Mouse (Mus musculus): ENCODE data around the gene Fcho2. TPM values are rescaled to one million over a fixed set of nuclear protein-coding genes. Genes with fewer than 3 reads are reported as not detected.
A peak's percentile ranks its signal among the peaks of the same experiment; 100 is the strongest.
"Not testable (repeated sequence)": the region's sequence is repeated elsewhere in the genome, so short reads cannot be mapped to it uniquely, and the experiment has no call there.

Fcho2 gene
- polyA plus RNA-seq, 1 experiment from 2014 or later: 24.7 TPM

DNA sequence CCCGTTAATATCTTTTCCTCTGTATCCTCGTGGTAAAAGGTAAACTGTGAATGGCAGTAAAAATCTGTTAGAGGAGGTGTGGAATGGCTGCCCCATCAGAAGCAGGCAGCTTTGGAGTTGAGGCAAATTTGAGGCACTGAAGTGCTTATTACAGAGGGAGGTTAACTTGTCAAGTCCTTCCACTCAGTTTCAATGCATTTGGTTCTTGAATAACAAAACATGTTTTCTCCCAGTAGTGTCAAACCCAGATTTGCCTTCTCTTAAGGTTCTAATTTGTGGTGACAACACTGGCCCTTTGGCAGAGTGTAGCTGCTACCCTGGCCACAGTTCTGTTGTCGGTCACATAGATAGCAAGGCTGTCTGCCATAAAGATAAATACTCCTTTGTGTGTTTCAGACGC is 2.5 kb upstream of the Fcho2 start:
- Histone ChIP-seq H3K4me2 (replicated peaks; ENCODE audit: low read depth) (no peak overlapping the region), H3K36me3 (ENCODE audit: control insufficient read depth, insufficient read depth) (no peaks in the 10 kb centered on the region), H3K27me3 (replicated peaks; ENCODE audit: control insufficient read depth, insufficient read depth, low read length) (no peaks in the 10 kb centered on the region), H3K4me1 (replicated peaks; ENCODE audit: control insufficient read depth, insufficient read depth, low read length) (0 out of 2 replicates have a peak, but pooled peaks cover 15% of the 10 kb centered on the region), H3K9me3 (ENCODE audit: control insufficient read depth) (no peaks in the 10 kb centered on the region), H3K4me3 (ENCODE audit: low read depth, low read length) (no peak overlapping the region), H3K9ac (ENCODE audit: low read depth, low read length) (no peak overlapping the region), H3K27ac (ENCODE audit: low read depth, low read length) (peak overlapping the region; percentile 84; the same call in 1 of the 2 replicates)
- 22% methylated on average over 4 of the region's 4 CpGs for WGBS
- ATAC-seq: no peak
- TF ChIP-seq CTCF (IDR thresholded peaks at IDR 0.05; ENCODE audit: low read depth): no peak

DNA sequence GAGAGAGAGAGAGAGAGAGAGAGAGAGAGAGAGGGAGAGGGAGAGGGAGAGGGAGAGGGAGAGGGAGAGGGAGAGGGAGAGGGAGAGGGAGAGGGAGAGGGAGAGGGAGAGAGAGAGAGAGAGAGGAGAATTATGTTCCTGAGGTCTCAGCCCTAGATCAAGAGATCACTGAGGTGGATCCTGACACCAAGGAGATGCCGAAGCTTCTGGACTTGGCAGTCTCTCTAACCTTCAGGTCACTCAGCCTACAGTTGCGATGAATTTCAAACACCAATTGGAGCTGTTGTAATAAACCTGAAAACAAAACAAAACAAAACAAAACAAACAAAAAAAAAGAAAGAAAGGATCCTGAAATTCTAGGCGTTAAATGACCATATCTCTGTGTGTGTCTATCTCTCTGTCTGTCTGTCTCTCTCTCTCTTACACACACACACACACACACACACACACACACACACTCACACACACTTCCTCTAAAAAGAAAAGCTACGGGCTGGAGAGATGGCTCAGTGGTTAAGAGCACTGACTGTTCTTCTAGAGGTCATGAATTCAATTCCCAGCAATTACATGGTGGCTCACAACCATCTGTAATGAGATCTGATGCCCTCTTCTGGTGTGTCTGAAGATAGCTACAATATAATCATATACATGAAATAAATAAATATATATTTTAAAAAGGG is 1.9 kb upstream of the Fcho2 start:
- H3K27me3 ChIP-seq (replicated peaks; ENCODE audit: control insufficient read depth, insufficient read depth, low read length); H3K9me3 ChIP-seq (ENCODE audit: control insufficient read depth); H3K36me3 ChIP-seq (ENCODE audit: control insufficient read depth, insufficient read depth); H3K9ac ChIP-seq (ENCODE audit: low read depth, low read length); H3K4me2 ChIP-seq (replicated peaks; ENCODE audit: low read depth); ATAC-seq; H3K4me3 ChIP-seq (ENCODE audit: low read depth, low read length): not testable (repeated sequence)
- H3K4me1 ChIP-seq (replicated peaks; ENCODE audit: control insufficient read depth, insufficient read depth, low read length): 0 out of 2 replicates have a peak, but pooled peaks cover 18% of the 10 kb centered on the region
- 72% methylated on average over 4 of the region's 4 CpGs for WGBS
- H3K27ac ChIP-seq (ENCODE audit: low read depth, low read length): 0 out of 2 replicates have a peak overlapping the region, but pooled peaks have one; percentile 84
- peak; percentile 9; the same call in 1 of the 2 replicates for TF ChIP-seq CTCF (IDR thresholded peaks at IDR 0.05; ENCODE audit: low read depth)

GRCm38 (mm10) chr13:98816571-98816970 is 1.3 kb upstream of the Fcho2 start:
- H3K27ac ChIP-seq (ENCODE audit: low read depth, low read length): peak overlapping the region; percentile 99; the same call in 1 of the 2 replicates
- no peak for TF ChIP-seq CTCF (IDR thresholded peaks at IDR 0.05; ENCODE audit: low read depth)

DNA sequence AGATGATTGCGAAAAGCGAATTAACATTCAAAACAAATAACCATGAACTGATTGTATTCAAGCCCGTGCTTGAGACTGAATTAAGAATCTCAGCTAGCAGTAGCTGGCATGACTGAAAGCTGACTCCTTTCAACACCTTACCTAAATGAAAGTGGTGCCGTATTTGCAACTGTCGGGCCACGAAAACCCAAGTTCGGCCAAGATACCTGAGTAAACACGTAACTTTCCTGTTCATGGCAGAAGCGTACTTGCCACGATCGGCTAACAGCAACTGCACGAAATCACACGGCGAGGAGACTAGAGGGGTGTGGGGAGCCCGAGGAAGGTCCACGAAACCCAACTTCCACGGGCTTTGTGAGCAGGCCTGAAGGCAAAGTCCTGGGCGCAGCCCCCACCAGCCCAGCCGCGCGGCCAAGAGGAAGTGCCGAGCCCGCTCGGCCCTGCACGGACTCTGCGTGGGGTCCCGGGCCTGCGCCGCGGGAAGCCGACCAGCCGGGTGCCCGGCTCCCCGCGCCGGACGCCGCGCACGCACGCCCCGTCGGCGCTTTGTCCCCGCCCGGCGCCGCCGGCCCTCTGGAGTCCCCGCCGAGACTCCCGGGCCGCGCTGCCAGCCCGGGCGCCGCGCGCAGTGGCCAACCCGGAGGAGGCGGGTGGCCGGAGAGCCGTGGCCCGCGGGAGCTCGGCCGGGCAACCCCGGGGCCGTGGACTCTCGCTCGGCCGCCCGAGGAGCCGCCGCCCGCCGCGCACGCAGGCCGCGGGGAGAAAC is 791 bp downstream of the Fcho2 start:
- Histone ChIP-seq H3K9me3 (ENCODE audit: control insufficient read depth) (no peaks in the 10 kb centered on the region), H3K4me1 (replicated peaks; ENCODE audit: control insufficient read depth, insufficient read depth, low read length) (0 out of 2 replicates have a peak, but pooled peaks cover 11% of the 10 kb centered on the region), H3K4me3 (ENCODE audit: low read depth, low read length) (peak overlapping the region; percentile 94), H3K4me2 (replicated peaks; ENCODE audit: low read depth) (peak overlapping the region; percentile 67), H3K27ac (ENCODE audit: low read depth, low read length) (peak overlapping the region; percentile 99), H3K36me3 (ENCODE audit: control insufficient read depth, insufficient read depth) (no peaks in the 10 kb centered on the region), H3K9ac (ENCODE audit: low read depth, low read length) (peak overlapping the region; percentile 96), H3K27me3 (replicated peaks; ENCODE audit: control insufficient read depth, insufficient read depth, low read length) (no peaks in the 10 kb centered on the region)
- under 1% methylated on average over 75 of the region's 81 CpGs for WGBS
- no peak for TF ChIP-seq CTCF (IDR thresholded peaks at IDR 0.05; ENCODE audit: low read depth)
- ATAC-seq: peak; percentile 20

More at GRCm38 (mm10) chr13:98816571-98816970, 1.3 kb upstream of the Fcho2 start:
- Histone ChIP-seq H3K36me3 (ENCODE audit: control insufficient read depth, insufficient read depth) (no peaks in the 10 kb centered on the region), H3K4me2 (replicated peaks; ENCODE audit: low read depth) (no peak overlapping the region), H3K27me3 (replicated peaks; ENCODE audit: control insufficient read depth, insufficient read depth, low read length) (no peaks in the 10 kb centered on the region), H3K4me1 (replicated peaks; ENCODE audit: control insufficient read depth, insufficient read depth, low read length) (0 out of 2 replicates have a peak, but pooled peaks cover 18% of the 10 kb centered on the region), H3K4me3 (ENCODE audit: low read depth, low read length) (no peak overlapping the region), H3K9me3 (ENCODE audit: control insufficient read depth) (no peaks in the 10 kb centered on the region), H3K9ac (ENCODE audit: low read depth, low read length) (no peak overlapping the region)
- WGBS: 80% methylated on average over 9 of the region's 9 CpGs
- ATAC-seq: no peak

- WGBS: 12% methylated on average over 12 of the region's 12 CpGs
- 0 out of 2 replicates have a peak, but pooled peaks cover 9% of the 10 kb centered on the region for H3K4me1 ChIP-seq (replicated peaks; ENCODE audit: control insufficient read depth, insufficient read depth, low read length)
- no peak for TF ChIP-seq CTCF (IDR thresholded peaks at IDR 0.05; ENCODE audit: low read depth)
- no peak for ATAC-seq
- H3K4me2 ChIP-seq (replicated peaks; ENCODE audit: low read depth): peak overlapping the region; percentile 67
- no peaks in the 10 kb centered on the region for H3K27me3 ChIP-seq (replicated peaks; ENCODE audit: control insufficient read depth, insufficient read depth, low read length)
- H3K9me3 ChIP-seq (ENCODE audit: control insufficient read depth): no peaks in the 10 kb centered on the region
- H3K36me3 ChIP-seq (ENCODE audit: control insufficient read depth, insufficient read depth): no peaks in the 10 kb centered on the region
- H3K27ac ChIP-seq (ENCODE audit: low read depth, low read length): peak overlapping the region; percentile 99
- peak overlapping the region; percentile 94 for H3K4me3 ChIP-seq (ENCODE audit: low read depth, low read length)
- peak overlapping the region; percentile 96 for H3K9ac ChIP-seq (ENCODE audit: low read depth, low read length)
Measured at GRCm38 (mm10) chr13:98813596-98814274, 1.5 kb downstream of the Fcho2 start.

DNA sequence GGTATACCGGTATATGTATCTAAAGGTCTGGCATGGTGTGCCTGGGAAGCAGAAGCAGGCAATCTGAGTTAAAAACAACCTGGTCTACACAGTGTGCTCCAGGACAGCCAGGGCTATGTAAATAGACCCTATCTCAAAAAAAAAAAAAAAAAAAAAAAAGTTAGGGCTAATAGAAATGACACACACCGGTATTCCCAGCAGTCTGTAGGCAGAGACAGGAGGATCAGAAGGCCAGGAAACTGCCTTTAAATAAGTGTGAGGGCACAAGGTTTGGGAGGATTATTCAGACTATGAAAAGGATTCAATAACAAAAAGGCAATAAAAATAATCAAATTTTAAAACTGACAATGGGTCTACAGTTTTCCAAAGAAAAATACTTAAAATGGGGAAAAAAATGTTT is 2.1 kb downstream of the Fcho2 start:
- H3K27ac ChIP-seq (ENCODE audit: low read depth, low read length): no peak overlapping the region
- H3K9me3 ChIP-seq (ENCODE audit: control insufficient read depth): no peaks in the 10 kb centered on the region
- TF ChIP-seq CTCF (IDR thresholded peaks at IDR 0.05; ENCODE audit: low read depth): no peak
- no peak overlapping the region for H3K4me3 ChIP-seq (ENCODE audit: low read depth, low read length)
- WGBS: 43% methylated on average over 2 of the region's 2 CpGs
- H3K9ac ChIP-seq (ENCODE audit: low read depth, low read length): no peak overlapping the region
- H3K27me3 ChIP-seq (replicated peaks; ENCODE audit: control insufficient read depth, insufficient read depth, low read length): no peaks in the 10 kb centered on the region
- 0 out of 2 replicates have a peak, but pooled peaks cover 9% of the 10 kb centered on the region for H3K4me1 ChIP-seq (replicated peaks; ENCODE audit: control insufficient read depth, insufficient read depth, low read length)
- no peak for ATAC-seq
- peak overlapping the region; percentile 67 for H3K4me2 ChIP-seq (replicated peaks; ENCODE audit: low read depth)
- no peaks in the 10 kb centered on the region for H3K36me3 ChIP-seq (ENCODE audit: control insufficient read depth, insufficient read depth)
